ENCODE assay signal across 10 mouse cellular contexts in the genomic region with DNA sequence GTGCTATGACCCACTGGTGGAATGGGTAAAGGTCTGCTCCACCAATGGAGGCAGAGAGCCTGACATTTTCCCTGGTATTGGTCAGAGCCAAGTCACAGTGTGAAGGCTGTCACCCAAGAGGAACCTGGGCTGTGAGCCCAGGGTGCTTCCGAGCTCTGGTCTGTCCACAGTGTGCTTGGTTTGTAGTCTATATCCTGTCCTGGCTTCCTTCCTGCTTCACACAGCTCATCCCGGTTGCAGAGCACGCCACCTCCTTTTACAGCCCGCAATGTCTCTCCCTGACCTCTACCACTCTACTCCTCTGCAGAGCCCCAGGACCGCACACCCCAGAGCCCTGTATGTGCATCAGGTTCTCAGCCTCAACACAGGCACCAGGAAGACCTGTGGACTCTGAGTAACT.
DNase-seq lines count a peak whose midpoint lies in the region; ATAC-seq and TF ChIP-seq lines count a peak whose summit lies in the region.
"Had no signal": no experiment of that assay in that cellular context is flagged by ENCODE, and none has a peak within 500 bp of the region (broad histone marks: within the 10 kb centered on the region; RNA-seq: fewer than 3 reads in every experiment).

No protein-coding gene starts in this region.

- H3K4me3 ChIP-seq in heart, embryonic 14.5 days (ENCODE audit: control insufficient read depth in 1 of 2, insufficient read depth in 1 of 2, low read depth in 1 of 2, low read length in 2 of 2), result no peak overlapping the region
- no peak overlapping the region for H3K4me3 ChIP-seq in liver, postnatal 0 days (ENCODE audit: low read depth, low read length)
- H3K4me3 ChIP-seq in hindbrain, embryonic 10.5 days, result no peak overlapping the region
- H3K4me3 ChIP-seq: limb, embryonic 15.5 days had no signal

- no peak overlapping the region for H3K4me2 ChIP-seq in heart, embryonic 14.5 days (ENCODE audit: low read length)
- no peak overlapping the region for H3K4me2 ChIP-seq in liver, postnatal 0 days (ENCODE audit: low read depth, low read length)
- H3K4me2 ChIP-seq: hindbrain, embryonic 14.5 days; limb, embryonic 15.5 days had no signal

- H3K9me3 ChIP-seq in heart, embryonic 14.5 days (ENCODE audit: control insufficient read depth, low read length), result no peaks in the 10 kb centered on the region
- no peaks in the 10 kb centered on the region for H3K9me3 ChIP-seq in liver, postnatal 0 days (ENCODE audit: low read length)
- H3K9me3 ChIP-seq in hindbrain, embryonic 10.5 days, result no peaks in the 10 kb centered on the region
- H3K9me3 ChIP-seq: limb, embryonic 15.5 days had no signal

- no peak overlapping the region for H3K9ac ChIP-seq in heart, embryonic 14.5 days (ENCODE audit: low read length)
- H3K9ac ChIP-seq in liver, postnatal 0 days (replicated peaks), result no peak overlapping the region
- H3K9ac ChIP-seq: hindbrain, embryonic 14.5 days; limb, embryonic 15.5 days had no signal

- TF ChIP-seq CTCF in liver, postnatal 0 days (IDR thresholded peaks at IDR 0.05; ENCODE audit: low read depth), result no peak

- ATAC-seq in heart, embryonic 14.5 days (ENCODE audit: insufficient number of reproducible peaks, insufficient read depth, low FRiP score, low read depth), result peak; percentile 63
- ATAC-seq in liver, postnatal 0 days, result peak; percentile 51

- peaks cover 10 to 19% of the 10 kb centered on the region in 2 experiments for H3K4me1 ChIP-seq in heart, embryonic 14.5 days (ENCODE audit: control insufficient read depth in 2 of 2, insufficient read depth in 2 of 2, low read length in 2 of 2)
- no peaks in the 10 kb centered on the region; the same call in none of the 2 replicates for H3K4me1 ChIP-seq in liver, postnatal 0 days (ENCODE audit: insufficient read depth)
- no peaks in the 10 kb centered on the region for H3K4me1 ChIP-seq in hindbrain, embryonic 10.5 days (replicated peaks)

- no peaks in the 10 kb centered on the region for H3K36me3 ChIP-seq in heart, embryonic 14.5 days (ENCODE audit: control insufficient read depth, insufficient read depth, low read length)
- no peaks in the 10 kb centered on the region for H3K36me3 ChIP-seq in liver, postnatal 0 days (replicated peaks; ENCODE audit: insufficient read depth, low read length)
- H3K36me3 ChIP-seq in hindbrain, embryonic 10.5 days, result no peaks in the 10 kb centered on the region
- H3K36me3 ChIP-seq: limb, embryonic 15.5 days had no signal

- H3K27ac ChIP-seq in heart, embryonic 14.5 days (replicated peaks in 1 of 2; ENCODE audit: control insufficient read depth in 1 of 2, insufficient read depth in 1 of 2, low read depth in 2 of 2, low read length in 2 of 2), result no peak overlapping the region
- no peak overlapping the region for H3K27ac ChIP-seq in liver, postnatal 0 days (ENCODE audit: low read depth)
- H3K27ac ChIP-seq in hindbrain, embryonic 10.5 days, result no peak overlapping the region
- H3K27ac ChIP-seq: hindbrain, embryonic 14.5 days; limb, embryonic 15.5 days had no signal

- TF ChIP-seq EP300 in liver, postnatal 0 days (IDR thresholded peaks at IDR 0.05; ENCODE audit: low read depth), result no peak

- DNase-seq in adrenal gland, adult 8-10 months, result peak; percentile 9
- DNase-seq in adrenal gland, postnatal 4 days (ENCODE audit: low spot score in 2 of 2), result no peak
- DNase-seq in adrenal gland, postnatal 36 days, result peak; percentile 18 to 36
- DNase-seq in liver, postnatal 0 days, result peak; percentile 27
- DNase-seq in ovary, adult 18-20 months (ENCODE audit: low spot score), result no peak
- DNase-seq in hindbrain, embryonic 10.5 days (ENCODE audit: low spot score), result no peak
- no peak for DNase-seq in c-Kit-positive CD71-positive TER-119-positive erythroid progenitor cells, embryonic 14.5 days (ENCODE audit: low spot score)

- H3K27me3 ChIP-seq in heart, embryonic 14.5 days (ENCODE audit: control insufficient read depth, insufficient read depth, low read length), result no peaks in the 10 kb centered on the region
- no peaks in the 10 kb centered on the region for H3K27me3 ChIP-seq in liver, postnatal 0 days (ENCODE audit: insufficient read depth, low read length)
- H3K27me3 ChIP-seq in hindbrain, embryonic 10.5 days (ENCODE audit: insufficient read depth, poor library complexity, severe bottlenecking), result no peaks in the 10 kb centered on the region
- H3K27me3 ChIP-seq: limb, embryonic 15.5 days had no signal

- WGBS in heart, embryonic 14.5 days, result 80% methylated on average over 5 of the region's 5 CpGs
- 36% methylated on average over 5 of the region's 5 CpGs for WGBS in liver, postnatal 0 days (ENCODE audit: insufficient replicate concordance)
- WGBS in hindbrain, embryonic 10.5 days, result 95% methylated on average over 5 of the region's 5 CpGs

Comparison
In these comparisons a context has a peak if more than half of its experiments do, and no peak if none do; other contexts are left out.
1. DNase-seq: peak in adrenal gland, adult 8-10 months (single experiment), adrenal gland, postnatal 36 days (2 of 2) and liver, postnatal 0 days (single experiment); none in adrenal gland, postnatal 4 days (0 of 2), ovary, adult 18-20 months (single experiment), hindbrain, embryonic 10.5 days (single experiment) and c-Kit-positive CD71-positive TER-119-positive erythroid progenitor cells, embryonic 14.5 days (single experiment).